Mouse (Mus musculus) E14TG2a.4 (cell line): ENCODE results near the gene Zxdc.

Source experiments
- CTCF ChIP-seq: conservative IDR thresholded peaks from 2 replicates; pipeline ENCODE4 v1.5.1; 2014; ENCODE audit warnings: low read length
- NANOG ChIP-seq: IDR thresholded peaks from 2 replicates; pipeline ENCODE4 v1.6.1; 2014; ENCODE audit warnings: borderline replicate concordance, low read length, mixed read lengths

- peak; percentile 41; the same call in 1 of the 2 replicates for TF ChIP-seq CTCF
- no peak for TF ChIP-seq NANOG
Observed at GRCm38 (mm10) chr6:90428380-90428974, 59.2 kb downstream of the Zxdc start, which contains the start of gene Cfap100.
